Mouse (Mus musculus): ENCODE measurements at regions not wholly inside any gene's neighbourhood (a gene's known extent, or its start where the extent isn't known, plus 50 kb on each side); places are given as distances from the start of the nearest gene placed in this dataset.

- no peak for TF ChIP-seq CTCF (IDR thresholded peaks at IDR 0.05; ENCODE audit: low read depth, low read length)
- no peak for TF ChIP-seq POLR2A (IDR thresholded peaks at IDR 0.05; ENCODE audit: borderline replicate concordance, low read depth, low read length)
Measured at GRCm38 (mm10) chr13:72783727-72784070, 155.1 kb downstream of the Irx2 start.
